Mouse (Mus musculus) bone marrow macrophage, adult 2 months (primary cell): ENCODE measurements around the gene 1810062G17Rik.

Source experiments
- CTCF ChIP-seq: IDR thresholded peaks from 2 replicates; pipeline ENCODE4 v1.5.1; 2012; ENCODE audit warnings: low read depth, mild to moderate bottlenecking, low read length, moderate library complexity
- POLR2A ChIP-seq: IDR thresholded peaks from 2 replicates; pipeline ENCODE4 v1.6.1; 2012; ENCODE audit warnings: mild to moderate bottlenecking, low read depth, low read length, borderline replicate concordance

GRCm38 (mm10) chr3:36521073-36522060 lies 45.6 kb downstream of the 1810062G17Rik start, which contains the start of gene Gm11549:
- TF ChIP-seq CTCF (no peak), POLR2A (no peak)
